Mouse (Mus musculus) adipose tissue, adult 10 weeks (tissue): ENCODE data around the gene Gm21117. TPM values are rescaled to one million over a fixed set of nuclear protein-coding genes. Genes with fewer than 3 reads are reported as not detected.

Experiments
- polyA plus RNA-seq: library from polyadenylated mRNA; stranded (reverse); fragments of 350-450 nt; fragmentation: Illumina TruSeq; extraction: RNeasy Lipid Tissue Mini Kit (QIAGEN cat#74804); gene quantifications from one replicate; pipeline ENCODE4 v1.2.3, GENCODE M21; 2014; ENCODE audit warnings: low read depth, low replicate concordance

Gm21117 gene
- polyA plus RNA-seq, result not detected

GRCm38 (mm10) chrY:51124920-51125319 is at the start of gene Gm21117:
Gene Gm21117 (plus strand): TSS chrY:51125220.

